Mouse (Mus musculus): ENCODE results near the gene Gm20388. TPM values are rescaled to one million over a fixed set of nuclear protein-coding genes. Genes with fewer than 3 reads are reported as not detected.
A peak's percentile ranks its signal among the peaks of the same experiment; 100 is the strongest.

Gene Gm20388
- polyA plus RNA-seq, 1 experiment = 59.3 TPM

GRCm38 (mm10) chr8:120276891-120277426 lies 366.3 kb downstream of the Gm20388 start:
- TF ChIP-seq POLR2A (IDR thresholded peaks at IDR 0.05; ENCODE audit: borderline replicate concordance, extremely low read depth, insufficient read depth, insufficient read length, poor library complexity, severe bottlenecking) (no peak), CTCF (IDR thresholded peaks at IDR 0.05; ENCODE audit: borderline replicate concordance, extremely low read depth, insufficient read depth, insufficient read length) (no peak)
- peak; percentile 57 for DNase-seq (ENCODE audit: low read depth)

DNA sequence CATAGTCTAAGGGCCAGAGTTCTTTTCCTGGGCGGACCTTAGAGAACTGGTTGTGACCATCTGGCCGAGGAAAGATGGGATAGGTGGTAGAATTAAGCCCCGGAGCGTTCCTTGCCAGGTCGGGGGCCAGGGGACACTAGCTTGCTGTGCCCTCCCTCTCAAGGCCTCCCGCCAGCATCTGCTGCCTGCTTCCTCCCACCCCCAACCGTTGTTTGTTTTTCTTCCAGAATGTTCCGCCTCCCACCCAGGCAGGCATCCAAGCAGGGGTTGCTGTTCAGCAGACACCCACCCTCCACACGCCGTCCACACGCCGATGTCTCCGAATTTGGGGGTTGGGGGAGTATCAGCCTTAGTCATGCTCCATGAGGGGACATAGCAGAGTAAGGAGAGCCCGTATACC lies 367.4 kb downstream of the Gm20388 start:
- TF ChIP-seq POLR2A (IDR thresholded peaks at IDR 0.05; ENCODE audit: borderline replicate concordance, extremely low read depth, insufficient read depth, insufficient read length, poor library complexity, severe bottlenecking) (no peak), CTCF (IDR thresholded peaks at IDR 0.05; ENCODE audit: borderline replicate concordance, extremely low read depth, insufficient read depth, insufficient read length) (no peak)
- DNase-seq (ENCODE audit: low read depth) = no peak

GRCm38 (mm10) chr8:120279418-120279817 lies 368.8 kb downstream of the Gm20388 start:
- TF ChIP-seq POLR2A (IDR thresholded peaks at IDR 0.05; ENCODE audit: borderline replicate concordance, extremely low read depth, insufficient read depth, insufficient read length, poor library complexity, severe bottlenecking) = no peak
- TF ChIP-seq CTCF (IDR thresholded peaks at IDR 0.05; ENCODE audit: borderline replicate concordance, extremely low read depth, insufficient read depth, insufficient read length) = no peak
- no peak for DNase-seq (ENCODE audit: low read depth)

DNA sequence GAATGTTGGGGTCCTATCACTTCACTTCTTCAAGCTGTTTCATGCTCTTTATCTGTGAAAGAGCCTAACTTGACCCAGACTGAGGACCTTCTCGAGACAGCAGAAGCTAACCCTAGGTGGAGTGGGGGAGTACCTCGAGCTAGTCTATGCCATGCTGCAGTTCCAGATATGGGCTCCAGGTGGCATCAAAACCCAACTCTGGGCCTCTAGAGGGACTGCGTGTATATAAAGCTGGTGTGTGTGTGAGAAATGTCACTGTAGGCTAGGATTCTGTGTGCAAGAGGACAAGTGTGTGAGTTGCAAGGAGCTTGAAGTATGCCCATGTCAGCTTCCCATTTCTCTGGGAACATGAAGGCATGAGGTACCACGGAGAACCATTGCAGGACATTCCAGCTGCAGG lies 370.8 kb downstream of the Gm20388 start:
- TF ChIP-seq CTCF (IDR thresholded peaks at IDR 0.05; ENCODE audit: borderline replicate concordance, extremely low read depth, insufficient read depth, insufficient read length) = peak; percentile 88; the same call in 1 of the 2 replicates
- no peak for TF ChIP-seq POLR2A (IDR thresholded peaks at IDR 0.05; ENCODE audit: borderline replicate concordance, extremely low read depth, insufficient read depth, insufficient read length, poor library complexity, severe bottlenecking)

GRCm38 (mm10) chr8:120282465-120282864 lies 371.8 kb downstream of the Gm20388 start:
- no peak for TF ChIP-seq POLR2A (IDR thresholded peaks at IDR 0.05; ENCODE audit: borderline replicate concordance, extremely low read depth, insufficient read depth, insufficient read length, poor library complexity, severe bottlenecking)
- no peak for TF ChIP-seq CTCF (IDR thresholded peaks at IDR 0.05; ENCODE audit: borderline replicate concordance, extremely low read depth, insufficient read depth, insufficient read length)
- DNase-seq (ENCODE audit: low read depth) = no peak

More for the DNA sequence above, 370.8 kb downstream of the Gm20388 start:
- DNase-seq (ENCODE audit: low read depth) = peak; percentile 90

DNA sequence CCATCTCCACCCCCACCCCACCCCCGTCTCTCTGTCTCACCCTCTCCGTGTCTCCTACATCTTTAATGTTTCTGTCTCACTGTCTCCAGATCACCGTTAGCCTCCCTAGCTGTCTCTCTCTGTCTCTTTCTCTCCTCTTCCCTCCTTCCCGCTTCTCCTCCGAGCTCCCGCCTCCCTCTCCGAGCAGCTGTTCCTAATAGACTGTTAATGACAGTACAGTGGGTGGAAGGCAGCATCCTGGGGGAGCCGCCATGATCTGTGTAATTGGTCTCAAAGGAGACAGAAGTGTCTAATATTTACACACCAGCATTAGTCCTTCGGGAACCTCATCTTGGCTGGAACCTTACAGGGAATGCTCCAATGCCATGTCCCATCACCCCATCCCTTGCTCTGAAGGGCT lies 373.6 kb downstream of the Gm20388 start:
- TF ChIP-seq CTCF (IDR thresholded peaks at IDR 0.05; ENCODE audit: borderline replicate concordance, extremely low read depth, insufficient read depth, insufficient read length) (no peak), POLR2A (IDR thresholded peaks at IDR 0.05; ENCODE audit: borderline replicate concordance, extremely low read depth, insufficient read depth, insufficient read length, poor library complexity, severe bottlenecking) (no peak)
- DNase-seq (ENCODE audit: low read depth) = peak; percentile 71

GRCm38 (mm10) chr8:120285033-120285432 lies 374.4 kb downstream of the Gm20388 start:
- TF ChIP-seq CTCF (IDR thresholded peaks at IDR 0.05; ENCODE audit: borderline replicate concordance, extremely low read depth, insufficient read depth, insufficient read length) (no peak), POLR2A (IDR thresholded peaks at IDR 0.05; ENCODE audit: borderline replicate concordance, extremely low read depth, insufficient read depth, insufficient read length, poor library complexity, severe bottlenecking) (no peak)
- DNase-seq (ENCODE audit: low read depth) = no peak

DNA sequence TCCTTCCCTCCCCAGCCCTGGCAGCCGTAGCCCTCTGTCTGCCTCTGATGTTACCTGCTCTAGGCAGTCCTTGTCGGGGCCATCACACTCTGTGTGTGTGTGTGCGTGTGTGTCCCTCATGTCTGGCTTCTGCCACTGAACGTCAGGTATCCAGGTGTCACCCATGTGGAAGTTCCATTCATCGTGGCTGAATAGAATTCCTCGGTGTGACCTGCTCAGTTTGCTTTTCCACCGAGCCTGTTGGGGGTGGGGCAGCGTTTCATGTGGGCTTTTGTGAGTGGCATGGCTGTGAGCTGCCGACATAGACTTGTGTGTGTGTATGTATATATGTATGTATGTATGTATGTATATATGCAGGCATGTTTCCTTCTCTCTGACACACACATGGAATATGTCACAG lies 375.2 kb downstream of the Gm20388 start:
- no peak for TF ChIP-seq POLR2A (IDR thresholded peaks at IDR 0.05; ENCODE audit: borderline replicate concordance, extremely low read depth, insufficient read depth, insufficient read length, poor library complexity, severe bottlenecking)
- TF ChIP-seq CTCF (IDR thresholded peaks at IDR 0.05; ENCODE audit: borderline replicate concordance, extremely low read depth, insufficient read depth, insufficient read length) = no peak
- DNase-seq (ENCODE audit: low read depth) = no peak

- TF ChIP-seq CTCF (IDR thresholded peaks at IDR 0.05; ENCODE audit: borderline replicate concordance, extremely low read depth, insufficient read depth, insufficient read length) = peak; percentile 73
- no peak for TF ChIP-seq POLR2A (IDR thresholded peaks at IDR 0.05; ENCODE audit: borderline replicate concordance, extremely low read depth, insufficient read depth, insufficient read length, poor library complexity, severe bottlenecking)
- DNase-seq (ENCODE audit: low read depth) = peak; percentile 87
Measured at GRCm38 (mm10) chr8:120288122-120288908, 377.7 kb downstream of the Gm20388 start.

DNA sequence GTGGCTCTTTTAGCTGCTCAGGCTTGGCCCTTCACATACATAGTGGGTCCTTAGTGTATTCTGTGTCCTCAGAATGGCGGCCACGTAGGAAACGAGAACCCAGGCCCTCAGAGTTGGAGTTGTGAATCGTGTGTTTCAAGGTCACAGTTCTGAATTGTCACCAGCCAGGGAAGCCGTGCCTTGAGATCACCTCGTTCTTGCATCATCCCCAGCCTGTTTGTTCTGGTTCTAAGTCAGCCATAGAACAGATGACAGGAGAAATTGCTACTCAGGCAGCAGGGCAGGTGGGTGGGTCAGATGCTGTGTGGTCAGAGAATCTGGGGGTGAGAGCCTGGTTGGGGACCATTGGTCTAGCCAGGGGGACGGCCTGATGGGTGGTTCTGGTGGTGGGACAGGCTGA lies 378.6 kb downstream of the Gm20388 start:
- TF ChIP-seq CTCF (IDR thresholded peaks at IDR 0.05; ENCODE audit: borderline replicate concordance, extremely low read depth, insufficient read depth, insufficient read length) (no peak), POLR2A (IDR thresholded peaks at IDR 0.05; ENCODE audit: borderline replicate concordance, extremely low read depth, insufficient read depth, insufficient read length, poor library complexity, severe bottlenecking) (no peak)
- no peak for DNase-seq (ENCODE audit: low read depth)

DNA sequence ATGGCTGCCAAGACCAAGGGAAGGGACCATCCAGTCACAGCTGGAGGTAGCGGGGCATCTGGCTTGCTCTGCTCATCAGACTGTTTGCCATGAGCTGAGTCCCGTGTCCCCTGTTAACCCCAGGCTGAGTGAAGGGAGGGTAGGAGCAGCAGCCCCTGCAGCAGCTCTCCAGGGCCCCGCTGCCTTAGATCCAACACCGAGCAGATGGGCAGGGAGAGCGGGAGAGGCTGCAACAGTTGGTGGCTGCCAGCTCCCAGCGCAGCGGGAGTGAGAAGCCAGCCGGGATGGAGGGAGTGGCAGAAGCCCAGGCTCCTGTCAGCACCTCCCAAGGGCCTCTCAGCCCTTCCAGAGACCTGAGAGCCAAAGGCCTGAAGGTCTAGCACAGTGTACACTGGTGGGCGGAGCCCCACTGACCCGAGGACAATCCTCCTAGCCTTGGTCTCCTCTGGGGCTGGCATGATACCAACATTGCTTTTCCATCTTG lies 379.1 kb downstream of the Gm20388 start:
- TF ChIP-seq POLR2A (IDR thresholded peaks at IDR 0.05; ENCODE audit: borderline replicate concordance, extremely low read depth, insufficient read depth, insufficient read length, poor library complexity, severe bottlenecking) (no peak), CTCF (IDR thresholded peaks at IDR 0.05; ENCODE audit: borderline replicate concordance, extremely low read depth, insufficient read depth, insufficient read length) (no peak)
- peak; percentile 88 for DNase-seq (ENCODE audit: low read depth)

All from brain, embryonic 14.5 days (tissue).